Mouse (Mus musculus): ENCODE results near the gene Acot6.

GRCm38 (mm10) chr12:84148622-84149012, 48.2 kb downstream of the Acot6 start:
- TF ChIP-seq CTCF (IDR thresholded peaks at IDR 0.05; ENCODE audit: borderline replicate concordance, control insufficient read depth, extremely low read depth, insufficient read depth, low read length, poor library complexity): no peak
- no peak for TF ChIP-seq POLR2A (IDR thresholded peaks at IDR 0.05; ENCODE audit: control insufficient read depth, extremely low read depth, insufficient read depth, low read length, poor library complexity)
